Mouse (Mus musculus) ES-Bruce4 (cell line): Measurements from ENCODE around the gene Atrx. TPM values are rescaled to one million over a fixed set of nuclear protein-coding genes. Genes with fewer than 3 reads are reported as not detected.

Experiments used
- H3K27ac ChIP-seq: 2 replicates; pipeline ENCODE4 v1.5.1; 2012; ENCODE audit warnings: low read length, inconsistent platforms; ENCODE audit not compliant: insufficient read depth
- H3K27me3 ChIP-seq: 2 replicates; pipeline ENCODE4 v1.6.1; 2012; ENCODE audit warnings: mild to moderate bottlenecking, low read length, inconsistent platforms; ENCODE audit not compliant: control insufficient read depth, poor library complexity, insufficient read depth, severe bottlenecking
- H3K36me3 ChIP-seq: 2 replicates; pipeline ENCODE4 v1.6.1; 2012; ENCODE audit warnings: inconsistent platforms, mild to moderate bottlenecking, low read length, moderate library complexity; ENCODE audit not compliant: control insufficient read depth, poor library complexity, insufficient read depth, severe bottlenecking
- H3K4me1 ChIP-seq: one replicate; pipeline ENCODE4 v1.8.1; 2011; ENCODE audit warnings: low read length; ENCODE audit not compliant: control insufficient read depth, insufficient read depth
- H3K4me3 ChIP-seq: 2 replicates; pipeline ENCODE4 v1.5.1; 2011; ENCODE audit warnings: low read depth, mild to moderate bottlenecking, low read length
- H3K9ac ChIP-seq: 2 replicates; pipeline ENCODE4 v1.6.1; 2012; ENCODE audit warnings: low read depth, mild to moderate bottlenecking, inconsistent platforms; ENCODE audit not compliant: poor library complexity, severe bottlenecking
- H3K9me3 ChIP-seq: replicated peaks from 2 replicates; pipeline ENCODE4 v1.6.1; 2012; ENCODE audit warnings: mild to moderate bottlenecking, low read length, inconsistent platforms; ENCODE audit not compliant: control insufficient read depth, poor library complexity, insufficient read depth, severe bottlenecking
- CTCF ChIP-seq: IDR thresholded peaks from one replicate; pipeline ENCODE4 v1.8.1; 2011; ENCODE audit warnings: low read depth, low read length
- EP300 ChIP-seq: IDR thresholded peaks from 2 replicates; pipeline ENCODE4 v1.6.1; 2011; ENCODE audit warnings: low read depth, low read length; ENCODE audit not compliant: insufficient read depth
- POLR2A ChIP-seq: IDR thresholded peaks from one replicate; pipeline ENCODE4 v1.8.1; 2011; ENCODE audit warnings: low read length; ENCODE audit not compliant: insufficient read depth
- polyA plus RNA-seq: library from polyadenylated mRNA; stranded (reverse); fragments of >200 nt; gene quantifications from 2 replicates; pipeline ENCODE4 v1.2.4, GENCODE M21; 2011; ENCODE audit warnings: low read depth; ENCODE audit not compliant: missing spikeins, insufficient read depth, insufficient read length

Atrx gene
- polyA plus RNA-seq, 1 experiment: 532 TPM

DNA sequence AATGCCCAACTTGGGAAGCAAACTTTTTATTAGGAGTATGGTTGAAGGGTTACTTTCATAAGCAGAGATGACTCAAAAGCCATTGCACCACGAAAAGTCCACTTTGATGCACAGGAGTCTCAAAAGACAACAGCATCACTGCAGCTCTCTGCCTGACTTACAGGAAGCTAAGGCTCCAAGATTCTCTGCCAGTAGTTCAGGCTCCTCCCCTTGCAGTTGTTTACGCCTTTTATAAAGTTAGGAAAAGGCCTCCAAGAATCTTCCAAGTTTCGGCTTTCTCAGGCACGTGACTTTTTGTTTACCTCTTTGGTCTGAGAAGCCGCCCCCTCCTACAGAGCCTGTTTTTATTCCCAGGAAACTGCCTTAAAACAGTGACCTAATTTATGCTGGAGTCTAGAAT, 5.1 kb upstream of the Atrx start:
- Histone ChIP-seq H3K27ac (no peak overlapping the region), H3K4me1 (no peaks in the 10 kb centered on the region), H3K9ac (no peak overlapping the region), H3K36me3 (no peaks in the 10 kb centered on the region), H3K4me3 (no peak overlapping the region), H3K27me3 (no peaks in the 10 kb centered on the region), H3K9me3 (peaks cover 4% of the 10 kb centered on the region; the same call in 1 of the 2 replicates)
- TF ChIP-seq POLR2A (no peak), EP300 (no peak), CTCF (no peak)

DNA sequence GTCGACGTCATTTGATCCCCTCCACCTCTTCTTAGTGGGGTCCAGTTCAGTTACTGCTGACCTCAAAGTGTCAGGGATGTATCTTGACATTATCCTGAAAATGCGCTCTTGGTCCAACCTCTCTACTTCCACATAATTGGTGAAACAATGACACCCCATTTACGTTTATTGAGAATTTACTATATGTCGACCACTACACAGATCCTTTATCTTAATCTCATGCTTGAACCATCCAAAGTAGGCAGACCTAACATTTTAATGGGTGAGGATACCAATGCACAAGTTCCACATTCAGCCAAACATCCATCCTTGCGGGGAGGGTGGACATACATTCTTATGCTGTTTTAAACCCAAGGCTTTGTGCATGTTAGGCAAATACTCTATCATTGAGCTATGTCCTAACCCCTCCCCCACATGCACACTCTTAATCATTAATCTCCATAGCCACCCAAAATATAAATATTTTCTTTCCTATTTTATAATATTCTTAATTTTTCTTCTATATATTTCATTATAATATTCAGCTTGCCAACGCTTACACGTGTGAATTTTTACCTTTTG, 355 bp upstream of the Atrx start:
- Histone ChIP-seq H3K4me1 (no peaks in the 10 kb centered on the region), H3K9ac (0 out of 2 replicates have a peak overlapping the region, but pooled peaks have one; percentile 95), H3K27ac (peak overlapping the region; percentile 54; the same call in 1 of the 2 replicates), H3K4me3 (no peak overlapping the region), H3K27me3 (no peaks in the 10 kb centered on the region), H3K36me3 (0 out of 2 replicates have a peak, but pooled peaks cover 3% of the 10 kb centered on the region), H3K9me3 (no peaks in the 10 kb centered on the region)
- TF ChIP-seq POLR2A (no peak), EP300 (no peak), CTCF (no peak)

DNA sequence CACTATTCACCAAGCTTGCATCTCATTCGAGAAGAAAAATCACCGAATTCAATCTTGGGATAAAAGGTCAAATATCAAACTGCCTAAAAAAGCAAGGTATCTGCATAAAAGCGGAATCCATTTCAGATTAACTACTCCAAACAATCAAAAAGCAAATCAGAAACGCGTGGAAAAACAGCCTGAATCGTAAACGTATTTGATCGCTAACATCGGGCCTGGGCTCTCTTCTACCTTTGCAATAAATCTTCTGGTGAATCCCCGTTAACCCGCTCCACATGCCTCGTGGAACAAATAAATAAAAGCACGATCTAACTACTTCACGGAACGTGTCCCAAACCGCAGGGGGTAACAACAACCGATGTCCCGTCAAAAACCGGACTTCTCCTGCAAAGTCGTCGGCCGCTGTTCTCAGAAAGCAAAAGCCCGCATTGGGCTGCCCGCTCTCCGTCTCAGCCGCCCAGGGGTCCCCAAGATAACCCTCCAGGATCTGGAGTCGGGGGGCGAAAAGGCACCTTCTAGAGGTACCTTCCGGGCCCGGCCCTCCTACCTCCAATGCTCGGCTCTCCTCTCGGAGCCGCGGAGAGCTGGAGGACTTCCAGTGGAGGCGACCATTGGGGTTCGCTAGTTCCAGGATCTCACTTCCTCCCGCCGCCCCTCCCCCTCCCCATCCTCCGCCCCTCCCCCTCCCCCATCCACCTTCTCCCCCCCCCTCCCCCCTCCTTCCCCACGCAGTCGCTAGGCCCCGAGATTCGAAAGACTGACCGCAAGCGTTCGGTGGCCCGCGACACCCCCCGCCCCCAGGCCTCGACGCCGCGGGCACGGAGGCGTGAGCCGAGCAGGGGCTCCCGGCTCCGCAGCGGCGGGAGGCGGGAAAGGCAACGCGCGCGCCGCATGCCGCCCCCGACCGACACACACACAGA, 1.0 kb downstream of the Atrx start:
- no peaks in the 10 kb centered on the region for H3K4me1 ChIP-seq
- H3K9me3 ChIP-seq: no peaks in the 10 kb centered on the region
- H3K9ac ChIP-seq: peak overlapping the region; percentile 95
- H3K27me3 ChIP-seq: no peaks in the 10 kb centered on the region
- no peak for TF ChIP-seq POLR2A
- TF ChIP-seq CTCF: no peak
- no peak for TF ChIP-seq EP300
- peak overlapping the region; percentile 85 for H3K27ac ChIP-seq
- H3K36me3 ChIP-seq: 0 out of 2 replicates have a peak, but pooled peaks cover 3% of the 10 kb centered on the region
- H3K4me3 ChIP-seq: peak overlapping the region; percentile 96

DNA sequence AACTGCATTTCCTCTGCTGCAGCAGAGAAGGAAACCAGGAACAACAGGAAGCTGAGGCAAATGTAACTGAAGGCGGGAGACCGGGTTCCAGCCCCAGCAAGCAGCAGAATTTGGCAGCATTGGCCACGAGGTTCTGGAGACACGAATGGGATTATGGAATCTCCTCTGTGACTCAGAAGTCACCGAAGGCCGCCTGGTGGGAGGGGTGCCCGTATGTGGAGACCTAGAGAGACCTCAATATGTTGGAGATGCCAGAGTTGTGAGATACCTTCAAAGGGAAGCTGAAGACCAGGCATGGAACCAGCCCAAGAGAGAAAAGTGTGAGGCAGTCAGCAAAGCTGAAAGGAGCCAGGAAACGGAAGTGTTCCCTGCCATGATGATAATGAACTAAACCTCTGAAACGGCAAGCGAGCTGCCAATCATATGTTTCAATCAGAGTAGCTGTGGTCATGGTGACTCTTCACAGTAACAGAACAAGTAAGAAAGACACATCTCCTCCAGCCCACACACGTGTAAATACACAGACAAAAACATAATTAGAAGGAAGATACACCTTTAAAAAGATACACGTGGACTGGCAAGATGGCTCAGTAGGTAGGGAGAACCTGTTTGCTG, 3.0 kb downstream of the Atrx start:
- 0 out of 2 replicates have a peak, but pooled peaks cover 3% of the 10 kb centered on the region for H3K36me3 ChIP-seq
- peak overlapping the region; percentile 96 for H3K27ac ChIP-seq
- peak overlapping the region; percentile 78 for H3K4me3 ChIP-seq
- H3K4me1 ChIP-seq: no peaks in the 10 kb centered on the region
- peak overlapping the region; percentile 95 for H3K9ac ChIP-seq
- no peaks in the 10 kb centered on the region for H3K9me3 ChIP-seq
- TF ChIP-seq EP300 (0 out of 2 replicates have a peak, but pooled peaks have one; percentile 18), POLR2A (no peak)
- H3K27me3 ChIP-seq: no peaks in the 10 kb centered on the region

DNA sequence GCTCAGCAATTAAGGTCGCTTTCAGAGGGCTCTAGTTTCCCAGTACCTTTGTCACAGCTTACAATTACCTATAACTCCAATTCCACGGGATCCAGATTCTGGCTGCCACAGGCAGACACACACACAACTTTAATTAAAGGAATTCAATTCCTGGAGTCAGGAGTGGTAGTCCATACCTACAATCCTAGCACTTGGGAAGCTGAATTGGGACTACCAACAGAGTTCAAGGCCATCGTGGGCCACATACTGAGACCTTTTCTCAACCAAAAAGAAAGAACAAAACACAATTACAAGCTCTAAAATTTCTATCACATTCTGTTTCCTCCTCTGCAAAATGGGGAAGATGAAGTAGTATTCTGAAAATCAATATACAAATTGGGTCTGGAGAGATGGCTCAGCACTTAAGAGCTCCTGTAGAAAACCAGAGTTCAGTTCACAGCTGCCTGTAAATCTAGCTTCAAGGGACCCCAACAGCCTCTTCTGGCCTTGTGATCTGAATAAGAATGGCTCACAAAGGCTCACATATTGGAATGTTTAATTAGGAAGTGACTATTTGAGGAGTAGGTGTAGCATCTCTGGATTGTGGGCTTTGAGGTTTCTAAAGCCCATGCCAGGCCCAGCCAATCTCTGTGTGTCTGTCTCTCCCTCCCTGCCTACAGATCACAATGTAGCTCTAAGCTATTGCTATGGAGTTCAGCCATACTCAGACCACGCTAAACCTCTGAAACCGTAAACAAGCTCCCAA, 4.7 kb downstream of the Atrx start:
- no peaks in the 10 kb centered on the region for H3K27me3 ChIP-seq
- H3K27ac ChIP-seq: peak overlapping the region; percentile 98
- no peaks in the 10 kb centered on the region for H3K9me3 ChIP-seq
- peak overlapping the region; percentile 95 for H3K9ac ChIP-seq
- no peaks in the 10 kb centered on the region for H3K4me1 ChIP-seq
- H3K4me3 ChIP-seq: peak overlapping the region; percentile 48; the same call in 1 of the 2 replicates
- TF ChIP-seq EP300: no peak
- TF ChIP-seq CTCF: no peak
- TF ChIP-seq POLR2A: no peak
- peaks cover 4% of the 10 kb centered on the region; the same call in 1 of the 2 replicates for H3K36me3 ChIP-seq
